Mouse (Mus musculus): ENCODE measurements around the gene Vps13d. TPM values are rescaled to one million over a fixed set of nuclear protein-coding genes. Genes with fewer than 3 reads are reported as not detected.

The Vps13d gene
- total and polyA plus RNA-seq, 3 experiments, result 9.4 to 9.8 (median 9.7) TPM

DNA sequence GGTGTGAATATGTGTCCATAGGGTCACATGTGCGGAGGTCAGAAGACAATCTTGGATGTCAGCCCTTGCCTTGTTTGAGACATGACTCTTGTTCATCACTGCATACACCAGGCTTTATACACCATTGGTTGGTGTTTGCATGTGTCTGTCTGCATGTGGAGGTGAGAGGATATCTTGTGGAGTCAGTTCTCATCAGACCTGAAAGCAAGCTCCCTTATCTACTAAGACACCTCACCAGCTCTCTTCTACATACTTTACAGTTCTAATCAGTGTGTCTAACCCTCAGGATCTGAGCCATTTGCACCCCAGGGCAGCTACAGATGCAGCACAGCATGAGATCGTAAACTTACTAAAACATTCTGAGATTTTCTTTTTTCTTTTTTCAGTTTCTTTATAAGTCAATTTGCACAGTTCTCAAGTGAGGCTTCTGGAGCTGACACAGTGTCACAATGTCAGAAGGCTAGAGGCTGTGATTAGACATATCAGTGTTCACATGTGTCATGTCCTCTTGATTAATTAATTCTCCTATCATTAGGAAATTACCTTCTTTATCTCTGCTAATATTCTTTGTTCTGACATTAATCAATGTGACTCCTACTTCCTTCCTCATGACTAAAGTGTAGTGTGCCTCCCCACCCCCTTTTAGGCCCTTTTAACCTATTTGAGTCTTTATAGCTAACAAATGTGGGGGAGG, 135.9 kb downstream of the Vps13d start:
- no peak for DNase-seq (ENCODE audit: extremely low read depth)
- in situ Hi-C loops (cut with MboI; ENCODE audit: low pct_ligation_motif_present, low pct_unique_long_range_greater_than_20kb, low sequenced_read_pairs), result no loop called here
- no peak overlapping the region for H3K4me2 ChIP-seq (ENCODE audit: insufficient read depth, low read depth, poor library complexity, severe bottlenecking)
- no peaks in the 10 kb centered on the region for H3K4me1 ChIP-seq (ENCODE audit: control insufficient read depth in 1 of 2, insufficient read depth in 2 of 2)
- no peaks in the 10 kb centered on the region for H3K9me3 ChIP-seq (replicated peaks; ENCODE audit: low read length)
- H3K9ac ChIP-seq (ENCODE audit: insufficient read depth, low read depth), result no peak overlapping the region
- peaks cover 43 to 92% of the 10 kb centered on the region in 2 experiments for H3K36me3 ChIP-seq (replicated peaks in 1 of 2; ENCODE audit: control insufficient read depth in 1 of 2, insufficient read depth in 1 of 2, low read length in 1 of 2)
- TF ChIP-seq ETS1 (conservative IDR thresholded peaks at IDR 0.05; ENCODE audit: low read depth, low read length), result no peak
- no peak for TF ChIP-seq NELFE (IDR thresholded peaks at IDR 0.05; ENCODE audit: low read depth, low read length)
- no peak for TF ChIP-seq MAZ (IDR thresholded peaks at IDR 0.05; ENCODE audit: low read depth, low read length)
- no peak for TF ChIP-seq MYC (IDR thresholded peaks at IDR 0.05; ENCODE audit: low read depth, low read length)
- TF ChIP-seq JUND (conservative IDR thresholded peaks at IDR 0.05; ENCODE audit: low read depth, low read length), result no peak
- no peak for TF ChIP-seq RAD21 (IDR thresholded peaks at IDR 0.05; ENCODE audit: low read depth, low read length)
- TF ChIP-seq CHD2 (IDR thresholded peaks at IDR 0.05; ENCODE audit: low read length), result no peak
- no peak for TF ChIP-seq BHLHE40 (IDR thresholded peaks at IDR 0.05; ENCODE audit: low read depth, low read length)
- no peak for TF ChIP-seq GABPA (IDR thresholded peaks at IDR 0.05; ENCODE audit: insufficient replicate concordance, low read depth, low read length)
- TF ChIP-seq USF1 (IDR thresholded peaks at IDR 0.05; ENCODE audit: low read depth, low read length), result no peak
- TF ChIP-seq MAFK (IDR thresholded peaks at IDR 0.05; ENCODE audit: insufficient replicate concordance, low read length), result no peak
- TF ChIP-seq POLR2AphosphoS2 (IDR thresholded peaks at IDR 0.05; ENCODE audit: low read depth, low read length), result no peak
- no peak for TF ChIP-seq ZC3H11A (IDR thresholded peaks at IDR 0.05; ENCODE audit: low read depth, low read length)
- H3K27ac ChIP-seq (ENCODE audit: insufficient read depth, low read depth), result no peak overlapping the region
- no peak overlapping the region for H3K4me3 ChIP-seq (replicated peaks in 1 of 3; ENCODE audit: low read depth in 2 of 3, low read length in 2 of 3, poor library complexity in 1 of 3)
- no peaks in the 10 kb centered on the region for H3K79me2 ChIP-seq (replicated peaks; ENCODE audit: control insufficient read depth, extremely low read depth, insufficient read depth, poor library complexity, severe bottlenecking)
- dilution Hi-C loops (cut with MboI; ENCODE audit: extremely low pct_ligation_motif_present, extremely low pct_unique_long_range_greater_than_20kb, low sequenced_read_pairs), result no loop called here
- no peaks in the 10 kb centered on the region for H3K27me3 ChIP-seq (replicated peaks)

DNA sequence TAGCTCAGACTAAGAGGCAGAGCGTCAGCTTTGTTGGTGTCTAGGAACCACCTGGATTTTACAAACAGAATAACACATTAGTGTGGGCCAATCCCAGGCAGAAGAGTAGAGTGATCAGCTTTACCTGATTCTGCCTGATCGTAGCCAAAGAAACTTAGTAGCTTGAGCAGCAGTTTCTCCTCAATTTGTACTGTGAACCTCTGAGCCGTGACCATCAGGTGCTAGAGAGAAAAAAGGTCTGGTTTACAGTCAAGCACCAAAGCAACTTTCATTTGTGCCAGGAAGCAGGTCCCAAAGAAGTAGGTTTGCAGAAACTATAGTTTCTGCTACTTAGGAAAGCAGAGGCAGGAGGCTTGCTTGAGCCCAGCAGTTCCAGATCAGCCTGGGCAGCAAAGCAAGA, 138.5 kb downstream of the Vps13d start:
- no peak for DNase-seq (ENCODE audit: extremely low read depth)
- no peak overlapping the region for H3K27ac ChIP-seq (ENCODE audit: insufficient read depth, low read depth)
- dilution Hi-C loops (cut with MboI; ENCODE audit: extremely low pct_ligation_motif_present, extremely low pct_unique_long_range_greater_than_20kb, low sequenced_read_pairs), result no loop called here
- no peaks in the 10 kb centered on the region for H3K79me2 ChIP-seq (replicated peaks; ENCODE audit: control insufficient read depth, extremely low read depth, insufficient read depth, poor library complexity, severe bottlenecking)
- no peak overlapping the region for H3K4me2 ChIP-seq (ENCODE audit: insufficient read depth, low read depth, poor library complexity, severe bottlenecking)
- no peaks in the 10 kb centered on the region for H3K9me3 ChIP-seq (replicated peaks; ENCODE audit: low read length)
- peaks cover 39 to 92% of the 10 kb centered on the region in 2 experiments for H3K36me3 ChIP-seq (replicated peaks in 1 of 2; ENCODE audit: control insufficient read depth in 1 of 2, insufficient read depth in 1 of 2, low read length in 1 of 2)
- in situ Hi-C loops (cut with MboI; ENCODE audit: low pct_ligation_motif_present, low pct_unique_long_range_greater_than_20kb, low sequenced_read_pairs), result no loop called here
- no peaks in the 10 kb centered on the region for H3K4me1 ChIP-seq (ENCODE audit: control insufficient read depth in 1 of 2, insufficient read depth in 2 of 2)
- no peak overlapping the region for H3K9ac ChIP-seq (ENCODE audit: insufficient read depth, low read depth)
- H3K4me3 ChIP-seq (replicated peaks in 1 of 3; ENCODE audit: low read depth in 2 of 3, low read length in 2 of 3, poor library complexity in 1 of 3), result no peak overlapping the region
- no peaks in the 10 kb centered on the region for H3K27me3 ChIP-seq (replicated peaks)
- TF ChIP-seq NELFE (IDR thresholded peaks at IDR 0.05; ENCODE audit: low read depth, low read length) (no peak), RCOR1 (conservative IDR thresholded peaks at IDR 0.05; ENCODE audit: low read depth, low read length) (no peak), NRF1 (IDR thresholded peaks at IDR 0.05; ENCODE audit: low read depth, low read length) (no peak), MAZ (IDR thresholded peaks at IDR 0.05; ENCODE audit: low read depth, low read length) (no peak), SIN3A (IDR thresholded peaks at IDR 0.05; ENCODE audit: low read length) (no peak), MAX (IDR thresholded peaks at IDR 0.05; ENCODE audit: low read length) (no peak), MAFK (IDR thresholded peaks at IDR 0.05; ENCODE audit: insufficient replicate concordance, low read length) (no peak)

All from CH12.LX (cell line).